Mouse (Mus musculus): Measurements from ENCODE around the gene Rcor1.

- TF ChIP-seq EP300 (IDR thresholded peaks at IDR 0.05; ENCODE audit: low read depth) (no peak), CTCF (IDR thresholded peaks at IDR 0.05; ENCODE audit: low read depth) (no peak)
Measured at GRCm38 (mm10) chr12:111097036-111097435, 57.9 kb downstream of the Rcor1 start.

Measured in liver, postnatal 0 days (tissue).